Mouse (Mus musculus) spleen, embryonic (tissue): ENCODE results near the gene Zfp385b.
"Not testable (repeated sequence)": the region's sequence is repeated elsewhere in the genome, so short reads cannot be mapped to it uniquely, and the experiment has no call there.

Experiments
- CTCF ChIA-PET: fragments of 350-600 bp; sonication (Branson Sonifier 250); formaldehyde crosslinking; loops from one replicate; lab custom pipeline; 2022; lab: Charles Lee

The Zfp385b gene

DNA sequence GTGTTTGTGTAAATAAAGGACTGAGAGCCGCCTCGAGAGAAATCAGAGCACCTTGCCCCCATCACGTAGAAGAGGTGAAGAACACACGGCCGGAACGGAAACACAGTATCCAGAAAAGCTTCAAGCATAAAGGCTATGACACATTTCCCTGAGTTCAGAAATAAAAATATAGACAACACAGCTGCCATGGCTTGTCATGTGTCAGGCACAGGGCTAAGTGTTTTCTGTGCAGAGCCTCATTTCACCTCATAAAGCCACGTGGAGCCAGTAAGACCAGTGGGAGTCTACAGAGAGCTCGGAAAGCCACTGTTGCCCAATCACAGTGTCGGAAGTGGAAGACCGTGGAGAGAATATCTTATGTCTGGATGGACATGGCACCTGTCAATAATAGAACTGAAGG is 358.0 kb downstream of the Zfp385b start:
- CTCF ChIA-PET, result no interaction called here

DNA sequence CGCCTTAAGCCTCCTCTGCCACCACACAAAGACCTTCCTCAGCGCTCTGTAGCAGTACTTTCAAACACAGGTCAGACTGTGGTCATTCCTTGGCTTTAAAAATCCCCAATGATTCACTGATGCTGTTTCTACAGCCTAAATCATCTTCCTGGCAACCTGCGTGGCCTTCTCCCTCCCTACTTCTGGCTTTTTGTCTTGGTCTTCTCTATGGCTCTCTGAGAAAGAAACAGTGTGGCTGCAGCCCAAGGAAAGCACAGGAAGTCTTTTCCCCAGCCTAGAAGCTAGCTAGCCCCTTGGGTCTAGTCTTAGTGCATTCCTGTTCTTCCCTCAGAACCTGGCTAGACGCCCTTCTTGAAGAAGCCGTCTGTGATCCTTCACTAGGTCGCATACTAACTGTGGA is 359.4 kb downstream of the Zfp385b start:
- CTCF ChIA-PET, result no interaction called here

DNA sequence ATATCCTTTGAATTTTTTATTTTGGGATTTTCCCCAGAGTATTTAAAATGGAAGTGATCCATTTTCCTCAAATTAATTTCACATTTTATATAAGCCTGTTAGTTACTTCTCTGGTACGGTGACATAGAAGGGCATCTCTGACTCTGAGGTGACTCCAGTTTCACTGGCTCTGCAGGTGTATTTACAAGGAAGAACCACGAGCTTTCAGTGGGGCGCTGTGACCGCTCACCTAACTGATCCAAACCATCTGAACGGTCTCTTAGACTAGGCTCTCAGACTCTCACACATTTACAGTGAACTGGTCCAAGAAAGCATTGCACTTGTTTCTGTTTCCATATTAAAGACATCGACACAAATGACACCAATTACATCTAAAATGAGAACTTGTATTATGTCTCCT is 361.0 kb downstream of the Zfp385b start:
- CTCF ChIA-PET, result no interaction called here

DNA sequence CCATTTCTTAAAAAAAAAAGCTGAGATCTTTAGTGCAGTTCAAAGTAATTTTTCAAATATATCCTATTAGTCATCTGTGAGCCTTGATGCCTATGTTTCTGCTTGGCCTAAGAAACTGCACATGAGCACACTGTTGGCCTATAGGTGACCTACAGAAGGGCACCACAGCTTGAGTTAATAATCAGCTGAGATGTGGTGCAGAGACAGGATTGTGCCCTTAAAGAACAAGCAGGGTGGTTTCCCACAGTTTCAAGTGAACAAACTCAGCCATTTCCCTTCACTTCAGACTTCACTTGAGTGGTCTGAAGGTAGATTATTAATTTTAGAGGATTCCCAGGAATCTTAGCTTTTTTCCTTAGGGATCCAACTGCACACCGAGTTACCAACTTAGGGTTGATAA is 362.3 kb downstream of the Zfp385b start:
- CTCF ChIA-PET, result no interaction called here

DNA sequence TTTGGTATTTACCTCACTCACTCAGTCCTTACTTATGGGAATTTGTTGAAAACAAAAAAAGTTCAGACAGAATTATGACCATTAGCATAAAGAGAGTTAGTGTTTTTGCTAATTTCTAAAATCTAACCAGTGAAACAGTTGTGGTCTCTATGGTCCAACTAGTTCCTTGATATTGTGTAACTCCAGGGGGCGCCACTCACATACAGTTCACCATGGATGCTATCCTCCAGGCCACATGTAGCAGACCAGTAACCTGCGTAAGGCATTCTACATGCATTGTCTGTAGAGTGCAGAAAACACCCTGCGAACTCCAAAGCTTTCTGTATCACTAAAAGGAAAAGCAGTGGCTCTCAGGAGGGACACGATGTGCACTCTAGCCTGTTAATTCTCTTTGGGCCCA is 362.8 kb downstream of the Zfp385b start:
- CTCF ChIA-PET, result no interaction called here

DNA sequence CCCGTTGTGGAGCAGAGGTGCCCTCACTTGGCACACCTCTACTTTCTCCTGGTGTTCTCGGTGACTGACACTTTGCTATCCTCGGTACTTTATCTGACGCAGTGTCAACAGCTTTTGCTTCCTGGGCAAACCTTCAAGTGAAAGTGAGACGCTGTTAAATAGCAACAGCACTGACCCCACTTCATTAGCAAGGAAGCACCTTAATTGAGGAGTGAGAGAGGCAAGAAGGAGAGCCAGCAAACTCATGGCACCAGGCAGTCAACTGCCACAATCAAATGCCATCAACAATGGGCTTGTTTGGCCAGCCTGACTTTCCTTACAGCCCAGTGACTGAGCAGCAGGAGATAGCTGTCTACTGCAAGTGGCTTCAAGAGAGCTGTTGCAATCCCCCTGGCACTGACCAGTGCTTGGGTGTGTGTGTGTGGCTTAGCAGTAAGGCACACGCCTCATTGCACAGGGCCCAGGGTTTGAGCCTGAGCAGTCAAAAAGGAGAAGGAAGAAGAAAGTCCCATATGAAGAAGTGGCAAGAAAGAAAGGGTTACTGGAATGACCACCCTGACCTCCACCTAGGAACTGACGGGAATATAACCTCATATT is 365.0 kb downstream of the Zfp385b start:
- CTCF ChIA-PET, result no interaction called here

DNA sequence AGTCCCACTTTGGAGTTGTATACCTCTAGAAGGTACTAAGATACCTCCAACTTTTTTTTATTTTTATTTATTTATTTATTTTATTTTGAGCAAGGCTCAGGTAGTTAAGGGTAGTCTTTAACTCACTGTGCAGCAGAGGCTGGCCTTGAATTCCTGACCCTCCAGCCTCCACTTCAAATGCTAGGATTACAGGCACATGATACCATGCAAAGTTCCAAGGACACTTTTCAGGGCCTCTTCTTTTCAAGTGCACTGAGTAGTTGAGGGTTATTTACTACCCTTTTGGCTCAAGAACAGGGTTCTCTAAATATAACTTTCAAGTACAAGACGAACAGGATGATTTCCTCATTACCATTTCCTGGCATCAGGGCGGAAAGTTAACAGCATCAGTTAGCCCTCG is 365.7 kb downstream of the Zfp385b start:
- CTCF ChIA-PET, result no interaction called here

DNA sequence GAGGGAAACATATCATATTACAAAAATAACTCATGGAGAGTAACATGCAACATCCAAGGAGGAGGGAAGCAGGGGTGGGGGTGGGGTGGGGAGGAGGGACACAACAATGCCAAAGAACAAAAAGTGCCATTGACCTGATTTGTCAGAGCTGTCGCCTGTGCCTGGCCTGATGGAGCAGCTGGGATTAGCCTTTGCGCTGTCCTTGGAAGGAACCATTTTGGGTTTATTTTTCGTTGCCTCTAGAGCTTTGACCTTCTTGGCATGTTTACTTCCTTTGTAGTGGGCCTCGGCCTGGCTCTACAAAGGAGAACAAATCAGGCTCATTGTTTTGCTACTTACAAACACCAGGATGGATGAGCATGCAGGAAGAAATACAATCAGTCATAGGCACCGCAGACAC is 369.4 kb downstream of the Zfp385b start:
- CTCF ChIA-PET, result not testable (repeated sequence)

DNA sequence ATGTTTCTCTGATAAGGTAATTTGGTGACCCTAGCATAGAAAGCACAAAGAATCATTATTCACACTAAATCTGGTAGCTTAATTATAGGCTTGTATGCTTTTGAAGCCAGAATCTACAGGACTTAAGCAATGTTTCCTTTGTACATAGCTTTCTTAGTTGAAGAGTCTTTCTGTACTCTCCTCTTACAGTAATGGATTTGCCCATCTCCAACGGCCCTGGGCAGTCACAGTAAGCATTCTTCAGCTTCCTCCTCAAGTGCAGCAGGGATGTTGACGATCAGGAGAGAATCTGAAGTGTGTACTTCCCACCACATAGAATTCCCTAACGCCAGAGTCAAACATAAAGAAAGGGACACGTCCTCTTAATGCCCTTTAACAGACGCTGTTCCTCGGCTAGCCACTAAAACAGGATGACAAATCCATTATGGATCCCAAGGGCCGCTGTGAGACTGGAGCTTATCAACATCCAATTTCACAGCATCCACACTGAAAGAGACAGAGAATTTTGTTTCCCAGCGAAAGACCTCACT is 370.4 kb downstream of the Zfp385b start:
- CTCF ChIA-PET, result no interaction called here

DNA sequence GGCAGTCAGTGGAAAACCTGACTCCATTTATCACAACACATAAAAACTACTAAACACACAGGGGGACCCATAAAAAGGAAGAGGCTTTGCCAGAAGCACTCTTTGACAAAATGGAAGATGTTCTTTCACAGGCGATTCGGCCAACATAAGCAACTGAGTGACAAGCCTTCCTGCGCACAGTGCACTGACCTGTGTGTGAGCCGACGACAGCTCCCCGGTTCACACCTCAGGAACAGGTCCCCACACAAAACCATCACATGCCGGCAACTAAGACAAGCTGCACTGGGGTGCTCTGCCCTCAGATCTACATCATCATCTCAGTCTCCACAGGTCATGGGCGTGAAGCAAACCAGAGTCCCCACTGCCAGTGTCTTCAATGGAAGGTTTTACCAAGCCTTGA is 375.2 kb downstream of the Zfp385b start:
- CTCF ChIA-PET, result no interaction called here

DNA sequence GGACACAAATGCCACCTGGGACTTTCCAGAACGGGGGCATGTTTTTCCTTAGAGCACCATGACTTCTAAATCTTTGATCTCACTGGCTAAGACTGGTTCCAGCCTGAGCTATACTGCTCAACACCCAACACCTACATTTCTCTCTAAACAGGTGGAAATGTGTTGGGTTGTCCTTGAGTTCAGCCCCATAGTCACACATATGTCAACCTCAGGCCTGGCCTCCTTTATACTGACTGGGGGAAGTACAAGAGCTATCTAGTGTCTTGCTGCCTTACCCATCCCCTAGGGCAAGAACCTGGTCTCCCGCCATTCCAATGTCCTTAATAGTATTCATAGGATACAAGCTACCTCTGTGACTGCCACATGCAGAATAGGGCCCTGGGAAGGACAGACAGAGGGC is 378.8 kb downstream of the Zfp385b start:
- CTCF ChIA-PET, result no interaction called here

DNA sequence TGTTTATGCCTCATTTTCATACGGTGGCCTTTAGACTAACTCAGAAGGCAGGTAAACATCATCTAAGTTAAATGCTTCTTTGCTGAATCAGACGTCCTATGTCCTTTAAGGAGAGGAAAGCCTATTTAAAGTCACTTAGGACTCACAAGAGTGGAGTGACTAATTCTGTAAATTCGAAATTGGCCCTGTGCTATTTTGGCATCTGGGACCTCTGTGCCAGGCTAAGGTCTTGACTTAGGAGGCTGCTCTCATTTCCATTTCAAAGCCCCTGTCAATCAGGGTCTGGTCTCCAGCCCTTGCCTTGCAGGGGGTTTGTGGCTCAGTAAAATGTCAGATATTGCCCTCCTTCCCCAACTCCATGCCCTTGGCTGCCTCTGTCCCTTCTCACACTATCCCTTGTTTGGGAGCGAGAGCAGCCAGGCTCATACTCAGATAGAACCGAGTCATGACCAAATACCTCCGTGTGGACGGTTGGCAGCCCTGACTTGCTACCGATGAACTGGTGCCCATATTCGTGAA is 383.1 kb downstream of the Zfp385b start:
- CTCF ChIA-PET, result no interaction called here

DNA sequence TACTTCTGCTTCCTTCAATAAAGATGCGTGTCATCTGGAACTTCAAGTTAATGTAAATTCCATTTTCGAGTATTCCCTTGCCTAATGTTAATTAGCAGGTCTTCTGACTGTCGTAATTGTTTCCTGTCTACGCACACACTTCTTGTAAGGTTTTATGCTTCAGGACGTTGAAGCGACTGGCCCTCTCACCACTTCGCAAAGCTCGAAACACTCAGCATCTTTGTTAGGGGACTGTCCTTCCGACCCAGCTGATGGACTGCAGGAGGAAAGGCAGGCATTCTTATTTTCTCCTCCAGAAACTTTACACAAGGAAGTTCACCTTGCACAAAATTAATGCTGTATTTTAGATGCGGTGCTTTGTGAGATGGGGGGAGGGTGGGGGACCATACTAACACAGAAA is 400.0 kb downstream of the Zfp385b start:
- CTCF ChIA-PET, result no interaction called here

DNA sequence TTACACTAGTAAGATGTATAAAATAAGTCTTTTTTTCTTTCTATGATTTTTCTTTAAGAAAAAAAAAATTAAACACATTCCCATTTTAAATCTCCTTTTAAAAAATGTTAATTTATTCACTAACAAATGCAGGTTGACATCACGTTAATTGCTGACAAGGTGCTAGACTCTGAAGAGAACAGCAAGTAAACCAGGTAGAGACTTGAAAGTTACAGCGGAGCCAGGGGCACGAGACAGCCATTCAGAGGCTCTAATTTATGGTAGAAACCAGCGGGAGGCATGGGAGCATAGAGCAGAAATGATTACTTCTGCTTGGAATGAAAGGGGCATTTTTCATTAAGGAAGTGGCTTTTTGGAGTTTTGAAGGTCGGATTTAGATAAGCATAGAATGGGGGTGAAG is 401.4 kb downstream of the Zfp385b start:
- CTCF ChIA-PET, result no interaction called here

DNA sequence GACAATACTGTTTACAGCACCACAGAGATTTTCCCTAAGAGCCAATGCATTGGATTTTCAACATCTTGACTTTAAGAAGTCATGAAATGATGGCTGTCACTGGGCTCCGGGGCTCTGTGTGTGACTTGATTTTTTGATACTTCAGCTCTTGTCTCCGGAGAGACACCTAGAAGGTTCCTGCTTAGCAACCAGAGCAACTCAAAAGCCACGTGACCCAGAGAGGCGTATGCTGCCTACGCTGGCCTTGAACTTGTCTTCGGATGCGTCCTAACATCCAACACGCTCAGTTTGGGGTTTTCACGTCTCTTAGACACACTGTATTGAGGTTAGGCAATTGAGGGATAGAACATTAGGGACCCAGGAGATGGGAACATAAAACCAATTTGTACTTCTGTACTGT is 407.3 kb downstream of the Zfp385b start:
- CTCF ChIA-PET, result no interaction called here

DNA sequence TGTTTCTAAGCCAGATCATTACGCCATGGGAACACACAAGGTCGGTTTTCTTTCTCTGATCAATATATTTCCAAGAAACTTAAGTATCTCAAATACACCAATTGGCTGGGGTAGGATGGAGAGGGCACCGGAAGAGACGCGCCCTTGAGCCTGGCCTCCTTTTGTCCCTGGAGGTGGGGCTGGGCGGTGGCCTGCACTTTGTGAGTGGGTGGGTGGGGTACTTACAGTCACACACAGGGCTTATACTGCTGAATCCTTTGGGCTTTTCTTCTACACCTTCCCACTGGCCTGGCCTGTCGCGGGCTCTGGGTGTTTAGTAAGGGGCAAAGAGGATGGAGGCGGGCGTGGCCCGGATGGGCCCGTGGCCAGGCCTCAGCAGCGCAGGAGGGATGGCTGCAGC is 407.8 kb downstream of the Zfp385b start:
- CTCF ChIA-PET, result no interaction called here

DNA sequence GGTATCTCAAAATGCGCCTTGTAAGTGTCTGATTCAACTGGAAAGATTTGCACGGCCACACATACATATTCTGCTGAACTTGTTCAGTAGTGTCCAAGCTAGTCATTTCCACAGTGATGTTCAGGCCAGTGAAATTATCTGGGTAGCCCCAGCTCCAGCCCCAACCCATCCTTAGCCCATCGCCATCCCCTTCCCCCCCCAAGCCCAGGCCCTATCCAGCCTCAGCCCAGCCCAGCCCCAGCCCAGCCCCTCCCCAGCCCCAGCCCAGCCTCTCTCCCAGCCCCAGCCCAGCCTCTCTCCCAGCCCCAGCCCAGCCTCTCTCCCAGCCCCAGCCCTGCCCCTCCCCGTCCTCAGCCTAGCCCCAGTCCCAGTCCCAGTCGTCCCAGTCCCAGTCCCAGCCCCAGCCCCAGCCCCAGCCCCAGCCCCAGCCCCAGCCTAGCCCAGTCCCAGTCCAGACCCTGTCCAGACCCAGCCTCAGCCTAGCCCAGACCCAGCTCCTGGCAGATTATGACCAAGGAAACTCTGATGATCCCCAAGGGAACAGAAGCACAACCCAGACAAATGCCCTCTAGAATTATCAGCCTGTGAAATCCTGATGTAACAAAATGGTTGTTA is 409.8 kb downstream of the Zfp385b start:
- CTCF ChIA-PET, result no interaction called here

DNA sequence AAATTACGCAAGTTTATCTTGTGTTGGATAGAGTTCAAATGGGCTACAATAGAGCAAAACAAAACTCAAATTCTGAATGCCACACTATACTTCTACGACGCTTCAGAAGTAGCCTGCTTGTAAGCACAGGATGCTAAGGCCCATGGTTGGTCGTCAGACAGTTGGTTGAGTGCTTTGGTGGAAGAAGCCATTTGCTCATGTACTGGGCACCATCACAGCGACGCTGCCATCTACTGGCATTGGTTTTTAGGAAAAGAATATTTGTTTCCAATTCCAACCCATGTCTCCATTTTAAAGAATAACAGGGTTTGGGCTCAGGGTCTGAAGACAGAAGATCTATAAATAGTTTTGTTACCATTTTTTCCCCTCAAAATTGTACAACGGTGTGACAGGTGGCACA is 410.5 kb downstream of the Zfp385b start:
- CTCF ChIA-PET, result interaction anchor here (0.7 kb wide), 1 partner anchor 74 kb away, joined by 4 read pairs; no protein-coding TSS in a partner anchor

DNA sequence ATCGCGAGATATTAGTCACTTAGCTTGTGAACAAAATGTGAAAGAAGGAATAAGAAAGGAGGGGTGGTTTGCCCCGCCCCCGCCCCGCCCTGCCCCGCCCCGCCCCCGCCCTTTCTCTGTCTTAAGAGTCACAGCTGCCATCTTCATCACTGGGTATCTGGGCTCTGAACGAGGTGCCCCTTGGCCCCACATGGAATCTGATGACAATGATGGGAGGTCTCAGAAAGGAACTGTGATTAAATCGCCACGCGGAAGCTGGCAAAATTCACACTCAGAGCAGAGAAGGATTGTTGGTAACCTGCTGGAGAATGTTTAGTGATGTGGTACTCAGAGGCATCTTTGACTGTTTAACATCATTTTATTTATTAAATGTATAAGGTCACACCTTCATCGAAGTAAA is 417.1 kb downstream of the Zfp385b start:
- CTCF ChIA-PET, result no interaction called here

DNA sequence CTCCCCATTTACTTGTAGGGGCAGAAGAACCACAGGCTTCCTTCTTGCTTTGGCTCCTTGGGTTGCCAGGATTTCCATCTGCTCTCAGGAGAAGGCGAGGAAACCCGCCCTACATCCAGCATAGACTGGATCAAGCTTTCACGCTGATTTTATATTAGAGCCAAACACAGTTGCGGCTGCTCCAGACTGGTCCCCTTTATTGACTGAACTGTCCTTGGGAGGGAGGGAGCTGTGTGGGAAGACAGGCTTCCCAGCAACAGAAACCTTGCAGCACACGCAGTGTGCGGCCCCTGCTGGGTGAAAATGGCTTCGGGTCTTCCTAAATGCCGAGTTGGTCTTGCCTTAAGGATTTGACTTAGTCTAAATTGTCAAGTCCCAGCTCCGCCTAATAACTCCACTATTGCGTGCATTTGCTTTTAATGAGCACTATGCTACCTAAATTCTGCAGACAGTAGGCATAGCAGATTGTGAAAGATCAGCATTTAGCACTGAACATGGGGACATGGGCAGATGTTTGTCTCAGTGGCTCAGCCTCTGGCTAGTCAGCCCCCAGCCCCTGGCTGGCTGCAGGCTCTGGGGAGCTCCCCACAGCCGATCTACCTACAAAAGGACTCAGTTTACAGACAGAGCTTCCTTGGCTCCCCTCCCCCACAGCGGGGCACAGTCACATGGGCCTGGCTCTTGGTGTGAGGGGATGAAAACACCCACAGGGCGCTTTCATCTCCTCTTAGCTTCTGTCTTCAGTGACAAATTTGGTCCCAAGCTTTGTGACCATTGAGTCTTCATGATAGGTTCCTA is 417.8 kb downstream of the Zfp385b start:
- CTCF ChIA-PET, result no interaction called here

DNA sequence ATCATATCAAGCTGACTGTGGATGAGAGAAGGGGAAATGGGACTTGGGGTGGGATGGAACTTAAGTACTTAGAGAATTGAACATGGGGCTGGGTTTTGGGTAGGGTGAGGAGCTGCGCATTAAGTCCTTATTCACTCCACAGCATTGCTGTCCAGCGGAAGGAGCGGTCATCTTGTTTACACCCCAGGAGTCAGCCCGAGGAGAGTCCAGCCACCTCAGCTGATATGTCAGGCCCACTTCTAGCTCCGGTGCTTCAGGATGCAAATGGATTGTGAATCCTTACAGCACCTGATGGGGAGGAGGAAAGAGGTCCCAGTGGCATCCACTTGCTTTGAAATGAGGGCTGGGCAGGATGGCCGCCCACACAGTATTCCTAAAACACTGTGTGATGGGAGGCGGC is 425.6 kb downstream of the Zfp385b start:
- CTCF ChIA-PET, result no interaction called here

DNA sequence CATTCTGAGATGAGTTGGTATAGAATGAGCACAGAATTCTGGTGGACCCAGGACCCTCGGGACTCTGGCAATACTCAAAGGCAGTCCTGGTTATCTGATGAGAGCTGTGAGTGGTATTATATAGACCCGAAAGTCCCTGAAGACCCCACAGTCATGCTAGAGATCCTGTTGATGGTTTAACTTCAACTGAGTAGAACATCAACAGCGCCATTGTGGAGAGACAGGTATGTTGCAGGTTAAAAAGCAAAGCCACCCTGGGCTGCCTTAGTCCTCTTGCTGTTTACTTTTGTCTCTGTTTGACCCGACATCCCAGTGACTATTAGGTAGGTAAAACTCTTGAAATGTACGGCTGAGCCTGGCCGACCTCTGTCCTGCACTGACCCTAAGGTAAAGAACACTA is 431.3 kb downstream of the Zfp385b start:
- CTCF ChIA-PET, result no interaction called here

DNA sequence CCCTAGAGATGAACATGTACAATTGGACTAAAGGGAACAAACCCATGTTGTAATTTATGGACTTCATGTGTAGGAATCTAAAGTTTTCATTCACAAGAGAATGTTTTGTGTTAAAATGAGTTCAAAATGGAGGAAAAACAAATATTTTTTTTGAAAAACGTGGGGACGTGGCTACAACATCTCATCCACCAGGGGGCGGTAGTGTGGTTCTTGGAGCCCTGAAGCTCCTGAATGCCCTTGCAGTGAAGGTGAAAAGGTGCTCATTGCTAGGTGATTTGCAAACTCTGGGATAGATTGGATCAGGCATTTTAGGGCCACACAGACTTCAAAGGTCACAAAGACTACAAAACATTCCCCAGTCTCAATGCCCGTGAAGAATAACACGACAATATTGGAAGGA is 432.9 kb downstream of the Zfp385b start:
- CTCF ChIA-PET, result no interaction called here
